Mouse (Mus musculus) lung, adult 2 months (tissue): Measurements from ENCODE around the gene Ampd1. TPM values are rescaled to one million over a fixed set of nuclear protein-coding genes. Genes with fewer than 3 reads are reported as not detected.

Source experiments
- DNase-seq: peaks from one replicate; pipeline ENCODE4 v3.0.0; 2022
- H3K4me1 ChIP-seq: fragments of 200-500 bp; 2 replicates; pipeline ENCODE4 v1.6.1; 2011; ENCODE audit warnings: low read length; ENCODE audit not compliant: control insufficient read depth, insufficient read depth
- H3K4me3 ChIP-seq: fragments of 200-500 bp; replicated peaks from 2 replicates; pipeline ENCODE3; 2011; ENCODE audit warnings: low read depth, mild to moderate bottlenecking, control low read depth, low read length; ENCODE audit errors: extremely low read depth
- CTCF ChIP-seq: fragments of 200-500 bp; IDR thresholded peaks from 2 replicates; pipeline ENCODE4 v1.5.1; 2011; ENCODE audit warnings: mild to moderate bottlenecking, low read length, control low read depth; ENCODE audit not compliant: insufficient read depth
- POLR2A ChIP-seq: fragments of 200-500 bp; IDR thresholded peaks from 2 replicates; pipeline ENCODE4 v1.6.1; 2011; ENCODE audit warnings: low read depth, mild to moderate bottlenecking, control low read depth, low read length, borderline replicate concordance; ENCODE audit errors: extremely low read depth
- WGBS: fragments of 180-500 bp; shearing (Covaris S2); methylation state at CpG from one replicate; pipeline ENCODE4 v1.1.7; 2018; 5-methylcytosine and 5-hydroxymethylcytosine counted together
- polyA plus RNA-seq: library from polyadenylated mRNA; depleted of rRNA; stranded (reverse); fragments of >200 nt; gene quantifications from 2 replicates; pipeline ENCODE4 v1.2.3, GENCODE M21; 2012

Ampd1 gene
- polyA plus RNA-seq, 1 experiment = 4.3 TPM

GRCm38 (mm10) chr3:103076476-103076875 is 2.7 kb downstream of the Ampd1 start:
- WGBS = 80% methylated on average over 9 of the region's 9 CpGs
- DNase-seq = no peak
- TF ChIP-seq POLR2A (no peak), CTCF (no peak)
- no peak overlapping the region for H3K4me3 ChIP-seq
- H3K4me1 ChIP-seq = no peaks in the 10 kb centered on the region

GRCm38 (mm10) chr3:103079301-103079700 is 5.5 kb downstream of the Ampd1 start:
- TF ChIP-seq POLR2A = no peak
- TF ChIP-seq CTCF = no peak
- DNase-seq = no peak
- Histone ChIP-seq H3K4me1 (no peaks in the 10 kb centered on the region), H3K4me3 (no peak overlapping the region)
- WGBS = 84% methylated on average over 9 of the region's 9 CpGs

GRCm38 (mm10) chr3:103081051-103081450 is 7.2 kb downstream of the Ampd1 start:
- TF ChIP-seq POLR2A (no peak), CTCF (no peak)
- Histone ChIP-seq H3K4me3 (no peak overlapping the region), H3K4me1 (no peaks in the 10 kb centered on the region)
- WGBS = 54% methylated on average over 11 of the region's 11 CpGs
- DNase-seq = no peak

- Histone ChIP-seq H3K4me3 (no peak overlapping the region), H3K4me1 (no peaks in the 10 kb centered on the region)
- DNase-seq = no peak
- no peak for TF ChIP-seq POLR2A
- 81% methylated on average over 17 of the region's 17 CpGs for WGBS
These were observed 8.1 kb downstream of the Ampd1 start for GRCm38 (mm10) chr3:103081861-103082453.

GRCm38 (mm10) chr3:103082761-103083160 is 8.9 kb downstream of the Ampd1 start:
- H3K4me1 ChIP-seq = no peaks in the 10 kb centered on the region
- no peak for DNase-seq
- TF ChIP-seq CTCF = no peak
- WGBS = 77% methylated on average over 5 of the region's 5 CpGs
- no peak overlapping the region for H3K4me3 ChIP-seq

GRCm38 (mm10) chr3:103085986-103086385 is 12.2 kb downstream of the Ampd1 start:
- Histone ChIP-seq H3K4me1 (no peaks in the 10 kb centered on the region), H3K4me3 (no peak overlapping the region)
- DNase-seq = no peak
- TF ChIP-seq POLR2A (no peak), CTCF (no peak)
- 77% methylated on average over 3 of the region's 3 CpGs for WGBS

- DNase-seq = no peak
- H3K4me3 ChIP-seq = no peak overlapping the region
- H3K4me1 ChIP-seq = no peaks in the 10 kb centered on the region
- TF ChIP-seq POLR2A = no peak
- WGBS = 79% methylated on average over 2 of the region's 2 CpGs
These were observed 17.9 kb downstream of the Ampd1 start for GRCm38 (mm10) chr3:103091753-103092152.

- DNase-seq = no peak
- TF ChIP-seq POLR2A (no peak), CTCF (no peak)
- no peak overlapping the region for H3K4me3 ChIP-seq
- peaks cover 5% of the 10 kb centered on the region for H3K4me1 ChIP-seq
- WGBS = 79% methylated on average over 23 of the region's 23 CpGs
These were observed 24.8 kb downstream of the Ampd1 start for GRCm38 (mm10) chr3:103098662-103099061.

GRCm38 (mm10) chr3:103099667-103100066 is 25.9 kb downstream of the Ampd1 start:
- no peak overlapping the region for H3K4me3 ChIP-seq
- WGBS = 86% methylated on average over 6 of the region's 6 CpGs
- peaks cover 5% of the 10 kb centered on the region for H3K4me1 ChIP-seq
- TF ChIP-seq CTCF (no peak), POLR2A (no peak)
- DNase-seq = no peak

- 30% methylated on average over 2 of the region's 2 CpGs for WGBS
- Histone ChIP-seq H3K4me3 (no peak overlapping the region), H3K4me1 (peaks cover 5% of the 10 kb centered on the region)
- DNase-seq = no peak
- TF ChIP-seq POLR2A (no peak), CTCF (no peak)
These were observed 26.9 kb downstream of the Ampd1 start for GRCm38 (mm10) chr3:103100735-103101134.
